Mouse (Mus musculus) kidney, embryonic 15.5 days (tissue): ENCODE measurements around the gene Brd1. TPM values are rescaled to one million over a fixed set of nuclear protein-coding genes. Genes with fewer than 3 reads are reported as not detected.
"Not testable (repeated sequence)": the region's sequence is repeated elsewhere in the genome, so short reads cannot be mapped to it uniquely, and the experiment has no call there.

Experiments
- ATAC-seq: fragments of 200-750 bp; cut with Nextera tagmentation; replicated peaks from 2 replicates; pipeline ENCODE4 v1.8.0; 2017; ENCODE audit warnings: moderate TSS enrichment; ENCODE audit not compliant: low FRiP score
- H3K27ac ChIP-seq: fragments of 300-500 bp; sonication (generic); 2 replicates; pipeline ENCODE4 v1.5.1; 2015; ENCODE audit warnings: mild to moderate bottlenecking, inconsistent platforms
- H3K27me3 ChIP-seq: fragments of 300-500 bp; sonication (generic); 2 replicates; pipeline ENCODE4 v1.6.1; 2015; ENCODE audit warnings: inconsistent platforms
- H3K36me3 ChIP-seq: fragments of 300-500 bp; sonication (generic); 2 replicates; pipeline ENCODE4 v1.6.1; 2015; ENCODE audit warnings: inconsistent platforms
- H3K4me1 ChIP-seq: fragments of 300-500 bp; sonication (generic); 2 replicates; pipeline ENCODE4 v1.6.1; 2015; ENCODE audit warnings: inconsistent platforms
- H3K4me2 ChIP-seq: fragments of 300-500 bp; sonication (generic); 2 replicates; pipeline ENCODE4 v1.6.1; 2015; ENCODE audit warnings: moderate library complexity, mild to moderate bottlenecking, inconsistent platforms
- H3K4me3 ChIP-seq: fragments of 300-500 bp; sonication (generic); replicated peaks from 2 replicates; pipeline ENCODE4 v1.5.1; 2015; ENCODE audit warnings: mild to moderate bottlenecking, inconsistent platforms
- H3K9ac ChIP-seq: fragments of 300-500 bp; sonication (generic); 2 replicates; pipeline ENCODE4 v1.6.1; 2015; ENCODE audit warnings: mild to moderate bottlenecking, inconsistent platforms
- H3K9me3 ChIP-seq: fragments of 300-500 bp; sonication (generic); replicated peaks from 2 replicates; pipeline ENCODE4 v1.6.1; 2016; ENCODE audit warnings: inconsistent platforms
- WGBS: fragments of 180-500 bp; shearing (Covaris S2); methylation state at CpG from one replicate; pipeline ENCODE4 v1.1.7; 2015; ENCODE audit warnings: mixed read lengths; 5-methylcytosine and 5-hydroxymethylcytosine counted together
- polyA plus RNA-seq: library from polyadenylated mRNA; unstranded; fragments of >200 nt; fragmentation: Nextera tagmentation; extraction: Ambion mirVana; gene quantifications from 2 replicates; pipeline ENCODE4 v1.2.1, GENCODE M21; 2015

The Brd1 gene
- polyA plus RNA-seq, 1 experiment from 2014 or later = 21.1 TPM

- H3K27me3 ChIP-seq = no peaks in the 10 kb centered on the region
- no peak for ATAC-seq
- no peak overlapping the region for H3K4me2 ChIP-seq
- WGBS = 85% methylated on average over 5 of the region's 5 CpGs
- no peak overlapping the region for H3K27ac ChIP-seq
- no peaks in the 10 kb centered on the region for H3K9me3 ChIP-seq
- no peak overlapping the region for H3K4me3 ChIP-seq
- no peak overlapping the region for H3K9ac ChIP-seq
- H3K36me3 ChIP-seq = peaks cover 89% of the 10 kb centered on the region
- H3K4me1 ChIP-seq = 0 out of 2 replicates have a peak, but pooled peaks cover 3% of the 10 kb centered on the region
These were observed 9.0 kb downstream of the Brd1 start for GRCm38 (mm10) chr15:88725036-88725435.

GRCm38 (mm10) chr15:88724311-88724710 is 9.7 kb downstream of the Brd1 start:
- Histone ChIP-seq H3K27me3 (no peaks in the 10 kb centered on the region), H3K36me3 (peaks cover 89% of the 10 kb centered on the region), H3K27ac (no peak overlapping the region), H3K4me3 (no peak overlapping the region), H3K9me3 (no peaks in the 10 kb centered on the region), H3K4me1 (0 out of 2 replicates have a peak, but pooled peaks cover 3% of the 10 kb centered on the region), H3K4me2 (no peak overlapping the region), H3K9ac (no peak overlapping the region)
- WGBS = 88% methylated on average over 7 of the region's 7 CpGs
- ATAC-seq = no peak

- Histone ChIP-seq H3K27ac (no peak overlapping the region), H3K4me3 (no peak overlapping the region), H3K4me1 (0 out of 2 replicates have a peak, but pooled peaks cover 3% of the 10 kb centered on the region), H3K27me3 (no peaks in the 10 kb centered on the region), H3K9me3 (no peaks in the 10 kb centered on the region), H3K36me3 (peaks cover 90% of the 10 kb centered on the region), H3K4me2 (no peak overlapping the region), H3K9ac (no peak overlapping the region)
- WGBS = 80% methylated on average over 6 of the region's 6 CpGs
- ATAC-seq = no peak
These were observed 10.8 kb downstream of the Brd1 start for GRCm38 (mm10) chr15:88723205-88723604.

GRCm38 (mm10) chr15:88717239-88717638 is 16.8 kb downstream of the Brd1 start:
- Histone ChIP-seq H3K4me1 (no peaks in the 10 kb centered on the region), H3K27me3 (no peaks in the 10 kb centered on the region), H3K4me2 (no peak overlapping the region), H3K9me3 (no peaks in the 10 kb centered on the region), H3K27ac (no peak overlapping the region), H3K9ac (no peak overlapping the region), H3K36me3 (peaks cover 99% of the 10 kb centered on the region), H3K4me3 (no peak overlapping the region)
- no peak for ATAC-seq
- WGBS = 70% methylated on average over 9 of the region's 9 CpGs

GRCm38 (mm10) chr15:88716350-88716749 is 17.7 kb downstream of the Brd1 start:
- H3K4me3 ChIP-seq = no peak overlapping the region
- H3K27ac ChIP-seq = no peak overlapping the region
- H3K9me3 ChIP-seq = no peaks in the 10 kb centered on the region
- no peak overlapping the region for H3K9ac ChIP-seq
- H3K27me3 ChIP-seq = no peaks in the 10 kb centered on the region
- peaks cover 99% of the 10 kb centered on the region for H3K36me3 ChIP-seq
- no peak overlapping the region for H3K4me2 ChIP-seq
- no peak for ATAC-seq
- no peaks in the 10 kb centered on the region for H3K4me1 ChIP-seq

- no peak overlapping the region for H3K27ac ChIP-seq
- WGBS = 88% methylated on average over 6 of the region's 6 CpGs
- H3K9ac ChIP-seq = no peak overlapping the region
- ATAC-seq = no peak
- no peaks in the 10 kb centered on the region for H3K4me1 ChIP-seq
- H3K9me3 ChIP-seq = no peaks in the 10 kb centered on the region
- peaks cover 100% of the 10 kb centered on the region for H3K36me3 ChIP-seq
- no peaks in the 10 kb centered on the region for H3K27me3 ChIP-seq
- H3K4me3 ChIP-seq = no peak overlapping the region
- H3K4me2 ChIP-seq = no peak overlapping the region
These were observed 19.9 kb downstream of the Brd1 start for GRCm38 (mm10) chr15:88714021-88714589.

- no peak overlapping the region for H3K9ac ChIP-seq
- no peak overlapping the region for H3K4me2 ChIP-seq
- no peaks in the 10 kb centered on the region for H3K4me1 ChIP-seq
- WGBS = 95% methylated on average over 15 of the region's 15 CpGs
- ATAC-seq = no peak
- no peak overlapping the region for H3K27ac ChIP-seq
- H3K4me3 ChIP-seq = no peak overlapping the region
- no peaks in the 10 kb centered on the region for H3K9me3 ChIP-seq
- no peaks in the 10 kb centered on the region for H3K27me3 ChIP-seq
- H3K36me3 ChIP-seq = peaks cover 100% of the 10 kb centered on the region
These were observed 21.5 kb downstream of the Brd1 start for GRCm38 (mm10) chr15:88712501-88712900.

- H3K9me3 ChIP-seq = no peaks in the 10 kb centered on the region
- peaks cover 100% of the 10 kb centered on the region for H3K36me3 ChIP-seq
- 92% methylated on average over 5 of the region's 5 CpGs for WGBS
- no peak overlapping the region for H3K4me2 ChIP-seq
- no peaks in the 10 kb centered on the region for H3K4me1 ChIP-seq
- H3K27me3 ChIP-seq = no peaks in the 10 kb centered on the region
- no peak overlapping the region for H3K4me3 ChIP-seq
- ATAC-seq = no peak
- no peak overlapping the region for H3K9ac ChIP-seq
- H3K27ac ChIP-seq = no peak overlapping the region
These were observed 24.2 kb downstream of the Brd1 start for GRCm38 (mm10) chr15:88709878-88710277.

GRCm38 (mm10) chr15:88708657-88709511 is 25.1 kb downstream of the Brd1 start:
- 93% methylated on average over 13 of the region's 13 CpGs for WGBS
- Histone ChIP-seq H3K4me2 (no peak overlapping the region), H3K27ac (no peak overlapping the region), H3K4me3 (no peak overlapping the region), H3K36me3 (peaks cover 100% of the 10 kb centered on the region), H3K9me3 (no peaks in the 10 kb centered on the region), H3K27me3 (no peaks in the 10 kb centered on the region), H3K4me1 (no peaks in the 10 kb centered on the region), H3K9ac (no peak overlapping the region)
- ATAC-seq = no peak

- H3K4me3 ChIP-seq = no peak overlapping the region
- no peaks in the 10 kb centered on the region for H3K27me3 ChIP-seq
- H3K4me1 ChIP-seq = no peaks in the 10 kb centered on the region
- no peak overlapping the region for H3K4me2 ChIP-seq
- WGBS = 93% methylated on average over 5 of the region's 5 CpGs
- H3K9ac ChIP-seq = no peak overlapping the region
- no peaks in the 10 kb centered on the region for H3K9me3 ChIP-seq
- H3K36me3 ChIP-seq = peaks cover 100% of the 10 kb centered on the region
- no peak for ATAC-seq
- H3K27ac ChIP-seq = no peak overlapping the region
These were observed 25.8 kb downstream of the Brd1 start for GRCm38 (mm10) chr15:88708204-88708603.

- not testable (repeated sequence) for H3K9ac ChIP-seq, H3K27ac ChIP-seq, ATAC-seq, H3K4me3 ChIP-seq, H3K27me3 ChIP-seq, H3K4me2 ChIP-seq, H3K4me1 ChIP-seq, H3K9me3 ChIP-seq
- WGBS = 78% methylated on average over 13 of the region's 13 CpGs
- peaks cover 99% of the 10 kb centered on the region for H3K36me3 ChIP-seq
These were observed 27.0 kb downstream of the Brd1 start for GRCm38 (mm10) chr15:88706987-88707386.

- H3K9ac ChIP-seq = no peak overlapping the region
- H3K4me3 ChIP-seq = no peak overlapping the region
- ATAC-seq = no peak
- no peaks in the 10 kb centered on the region for H3K27me3 ChIP-seq
- H3K36me3 ChIP-seq = peaks cover 99% of the 10 kb centered on the region
- no peak overlapping the region for H3K27ac ChIP-seq
- H3K4me2 ChIP-seq = no peak overlapping the region
- WGBS = 86% methylated on average over 6 of the region's 6 CpGs
- no peaks in the 10 kb centered on the region for H3K9me3 ChIP-seq
- no peaks in the 10 kb centered on the region for H3K4me1 ChIP-seq
These were observed 27.7 kb downstream of the Brd1 start for GRCm38 (mm10) chr15:88706320-88706719.
